Mouse (Mus musculus) central nervous system, embryonic 11.5 days (tissue): ENCODE measurements around the gene Elmod2. TPM values are rescaled to one million over a fixed set of nuclear protein-coding genes. Genes with fewer than 3 reads are reported as not detected.

Source experiments
- polyA plus RNA-seq: library from polyadenylated mRNA; depleted of rRNA; stranded (reverse); fragments of >200 nt; gene quantifications from 2 replicates; pipeline ENCODE4 v1.2.3, GENCODE M21; 2012; rRNA removed

Gene Elmod2
- 18.1 and 20.4 TPM in 2 replicates for polyA plus RNA-seq

GRCm38 (mm10) chr8:83331899-83332697, at the start of gene Elmod2:
Gene Elmod2 (minus strand): TSS chr8:83332486.

DNA sequence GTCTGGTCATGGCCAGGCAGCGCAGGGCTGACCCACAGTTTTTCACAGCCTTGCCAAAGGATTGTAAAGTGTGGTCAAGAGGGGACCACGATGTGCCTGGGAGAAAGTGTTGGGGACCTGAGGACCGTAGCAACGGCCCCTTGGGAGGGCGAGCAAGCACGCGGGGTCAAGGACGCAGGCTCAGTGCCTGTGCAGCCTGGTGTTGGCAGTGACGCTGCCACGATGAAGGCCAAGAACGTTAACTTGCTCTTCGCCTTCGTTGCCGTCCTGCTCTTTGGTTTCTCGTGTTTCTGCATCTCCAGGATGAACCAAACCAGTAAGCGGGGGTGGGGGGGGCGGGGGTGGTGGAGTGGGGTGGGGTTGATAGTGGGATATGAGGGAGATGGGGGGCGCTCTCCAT, 16.0 kb upstream of the Elmod2 start, which contains the start of gene Mgat4d:
Gene Mgat4d (plus strand): TSS at position 209 of the 400 bp plus-strand sequence.

DNA sequence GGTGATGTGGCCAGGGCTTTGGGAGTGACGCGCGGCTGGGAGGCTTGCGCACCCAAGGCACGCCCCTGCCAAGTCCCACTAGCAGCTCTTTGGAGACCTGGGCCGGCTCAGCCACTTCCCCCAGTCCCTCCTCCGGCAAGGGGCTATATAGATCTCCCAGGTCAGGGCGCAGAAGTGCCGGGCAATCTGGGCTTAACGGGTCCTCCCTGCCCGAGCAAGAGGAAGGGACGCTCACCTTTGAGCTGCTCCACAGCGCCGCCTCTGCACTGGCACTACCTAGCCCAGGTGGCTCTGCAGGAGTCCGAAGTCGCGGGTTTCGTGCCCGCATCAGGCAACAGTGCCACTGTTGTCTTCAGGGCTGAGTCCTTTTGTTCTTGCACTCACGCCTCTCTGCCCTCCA, 42.1 kb downstream of the Elmod2 start, which contains the start of gene Ucp1:
Gene Ucp1 (plus strand): TSS at position 177 of the 400 bp plus-strand sequence.

Other genes starting within 250 kb of the Elmod2 start
- gene Tbc1d9, start 167.1 kb downstream of the Elmod2 start, polyA plus RNA-seq: 23.0 and 32.5 TPM in 2 replicates
- gene Gm10645, start 166.3 kb downstream of the Elmod2 start, polyA plus RNA-seq: 1.3 and 1.4 TPM in 2 replicates
- 0.10 and 0.25 TPM in 2 replicates for gene Ucp1, start 42.1 kb downstream of the Elmod2 start, polyA plus RNA-seq
- gene Mgat4d, start 16.0 kb upstream of the Elmod2 start, polyA plus RNA-seq: not detected in 2 replicates
- 3.0 and 4.8 TPM in 2 replicates for gene Clgn, start 57.4 kb upstream of the Elmod2 start, polyA plus RNA-seq
- 102 and 133 TPM in 2 replicates for gene Scoc, start 125.9 kb upstream of the Elmod2 start, polyA plus RNA-seq
- not detected in 2 replicates for gene Olfr370, start 203.3 kb upstream of the Elmod2 start, polyA plus RNA-seq
- gene Ndufb7, start 234.2 kb upstream of the Elmod2 start, polyA plus RNA-seq: 266 and 476 TPM in 2 replicates